Mouse (Mus musculus): Measurements from ENCODE around the gene Bcas1.

Bcas1 gene

DNA sequence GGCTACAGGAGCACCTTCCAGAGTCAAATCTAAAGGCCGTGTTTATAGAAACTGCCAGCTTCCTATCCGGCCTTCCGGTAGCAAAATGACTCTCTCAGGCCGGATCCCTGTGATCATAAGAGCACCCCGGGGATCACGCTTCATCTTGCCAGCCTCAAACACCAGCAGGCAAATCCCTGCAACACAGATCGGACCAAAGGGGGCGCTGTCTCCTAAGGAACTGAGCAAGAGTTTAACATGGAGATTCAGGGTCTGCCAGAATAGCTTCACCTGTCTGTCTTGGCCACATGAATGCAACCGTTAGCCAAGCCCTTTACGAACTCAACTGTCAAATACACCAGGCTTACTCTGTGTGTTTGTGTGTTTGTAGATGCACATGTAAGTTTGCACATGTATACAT, 8.9 kb downstream of the Bcas1 start:
- peak; percentile 17 for DNase-seq (ENCODE audit: low read depth, low spot score)

DNA sequence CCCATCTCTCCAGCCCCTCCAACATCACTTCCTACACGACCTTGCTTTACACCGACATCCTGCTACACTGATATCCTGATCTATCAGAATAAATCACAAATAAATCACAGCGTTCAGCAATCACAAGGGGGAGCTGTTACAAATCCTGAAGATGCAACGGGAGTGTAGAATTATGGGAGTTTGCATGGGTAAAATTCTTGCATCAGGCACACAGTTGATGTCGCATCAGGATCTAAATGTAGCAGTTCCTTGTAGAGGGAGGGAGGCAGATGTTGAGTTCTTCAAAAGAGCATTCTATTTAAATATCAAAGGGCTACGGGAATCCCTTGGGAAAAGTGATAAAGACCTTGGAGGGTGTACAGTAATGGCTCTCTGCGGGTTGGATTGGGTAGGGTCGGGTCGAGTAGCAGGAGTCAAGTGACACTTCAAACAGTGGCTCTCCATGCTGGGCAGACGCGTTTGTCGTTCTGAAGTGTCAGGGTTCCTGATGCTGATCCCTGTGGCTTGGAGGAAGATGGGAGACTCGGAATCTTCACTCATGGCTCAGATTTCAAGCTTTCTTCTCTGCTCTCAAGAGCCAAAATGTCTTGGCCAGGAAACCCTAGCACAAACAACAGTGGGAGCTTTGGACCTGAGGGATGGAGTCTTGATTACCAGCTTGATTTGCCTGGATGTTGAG, 16.0 kb downstream of the Bcas1 start:
- DNase-seq (ENCODE audit: low read depth, low spot score): no peak

DNA sequence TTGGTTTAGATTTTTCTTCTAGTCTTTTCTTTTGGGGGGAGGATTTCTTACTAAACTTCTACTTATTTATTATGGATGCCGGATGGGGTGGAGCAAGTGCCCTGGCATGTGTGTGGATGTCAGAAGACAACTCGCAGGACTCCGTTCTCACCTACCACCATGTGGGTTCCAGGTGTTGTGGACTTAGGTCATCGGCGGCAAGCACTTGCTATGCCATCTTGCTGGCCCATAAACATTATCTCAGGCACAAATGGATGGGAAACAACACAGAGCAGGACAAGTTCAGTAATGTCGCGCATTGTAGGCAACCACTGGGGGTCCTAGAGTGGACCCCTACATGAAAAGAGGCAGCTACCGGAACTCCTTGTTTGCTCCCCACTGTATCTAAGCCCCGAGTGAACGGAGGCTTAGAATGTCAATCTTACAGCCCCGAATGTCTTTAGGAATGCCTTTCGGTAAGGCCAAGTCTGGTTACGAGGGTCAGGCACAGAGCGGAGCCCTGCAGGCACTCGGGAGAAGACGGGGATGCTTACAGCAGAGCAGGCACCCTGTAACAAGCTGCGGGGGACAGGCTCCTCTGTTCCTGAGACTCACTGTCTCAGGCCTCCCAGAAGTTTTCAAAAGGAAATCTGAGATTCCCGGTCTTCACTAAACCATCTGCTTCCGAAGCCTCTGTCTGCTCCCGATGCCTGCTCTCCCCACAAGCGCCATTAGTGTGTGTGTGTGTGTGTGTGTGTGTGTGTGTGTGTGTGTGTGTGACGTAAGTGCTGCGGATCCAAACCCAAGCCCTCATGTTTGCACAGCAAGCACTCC, 16.8 kb downstream of the Bcas1 start:
- DNase-seq (ENCODE audit: low read depth, low spot score): no peak

DNA sequence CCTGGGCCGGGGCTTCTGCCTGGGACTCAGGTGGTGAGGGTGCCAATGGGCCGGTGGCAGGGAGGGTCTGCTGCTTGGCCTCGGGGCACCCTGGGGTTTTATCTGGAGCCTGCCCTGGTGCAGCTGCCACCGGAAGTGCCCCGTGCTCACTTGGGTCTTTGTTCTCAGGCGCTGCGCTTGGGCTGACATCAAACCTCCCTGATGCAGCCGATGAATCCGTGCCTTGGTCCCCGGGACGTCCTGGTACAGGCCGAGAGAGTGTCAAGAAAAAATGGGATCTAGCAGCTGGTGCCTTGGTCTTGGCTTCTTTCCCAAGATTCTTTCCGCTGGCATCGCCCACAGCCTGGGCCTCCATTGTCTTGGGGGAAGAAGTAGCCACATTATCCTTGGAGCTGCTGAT, 21.2 kb downstream of the Bcas1 start:
- DNase-seq (ENCODE audit: low read depth, low spot score): no peak

DNA sequence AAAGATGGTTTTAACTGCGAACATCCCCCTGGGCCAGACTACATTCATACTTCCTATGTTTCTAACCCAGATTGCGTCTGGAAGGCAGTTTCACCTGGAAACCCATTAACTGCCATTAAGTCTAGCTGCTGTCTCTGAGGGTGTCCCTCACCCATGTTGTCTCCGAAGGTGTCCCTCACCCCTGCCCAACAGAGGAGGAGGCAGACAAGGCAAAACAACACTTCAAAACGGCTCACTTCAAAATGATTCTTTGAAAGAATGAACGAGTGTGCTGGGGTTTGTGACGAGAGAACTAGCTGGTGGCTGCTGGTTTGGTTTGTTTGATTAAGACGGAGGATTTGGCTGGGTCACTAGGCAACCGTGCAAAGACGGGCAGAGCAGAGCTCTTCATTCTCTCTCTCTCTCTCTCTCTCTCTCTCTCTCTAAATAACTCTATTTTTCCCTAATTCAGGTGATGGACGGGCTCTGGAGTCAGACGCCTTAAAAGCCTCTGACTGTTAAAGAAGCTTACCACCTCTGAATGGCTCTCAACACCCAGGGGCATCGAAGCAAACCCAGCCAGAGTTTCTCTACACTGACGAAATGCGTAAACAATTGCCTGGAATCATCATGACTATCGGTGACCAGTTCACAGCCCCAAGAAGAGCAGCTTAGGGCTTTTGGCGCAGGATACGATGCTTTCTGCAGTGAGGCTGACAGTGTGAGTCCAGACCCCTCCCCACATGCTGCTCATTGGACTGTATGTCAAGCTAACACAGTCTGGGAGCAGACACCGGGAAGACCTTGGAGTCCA, 22.7 kb downstream of the Bcas1 start:
- no peak for DNase-seq (ENCODE audit: low read depth, low spot score)

DNA sequence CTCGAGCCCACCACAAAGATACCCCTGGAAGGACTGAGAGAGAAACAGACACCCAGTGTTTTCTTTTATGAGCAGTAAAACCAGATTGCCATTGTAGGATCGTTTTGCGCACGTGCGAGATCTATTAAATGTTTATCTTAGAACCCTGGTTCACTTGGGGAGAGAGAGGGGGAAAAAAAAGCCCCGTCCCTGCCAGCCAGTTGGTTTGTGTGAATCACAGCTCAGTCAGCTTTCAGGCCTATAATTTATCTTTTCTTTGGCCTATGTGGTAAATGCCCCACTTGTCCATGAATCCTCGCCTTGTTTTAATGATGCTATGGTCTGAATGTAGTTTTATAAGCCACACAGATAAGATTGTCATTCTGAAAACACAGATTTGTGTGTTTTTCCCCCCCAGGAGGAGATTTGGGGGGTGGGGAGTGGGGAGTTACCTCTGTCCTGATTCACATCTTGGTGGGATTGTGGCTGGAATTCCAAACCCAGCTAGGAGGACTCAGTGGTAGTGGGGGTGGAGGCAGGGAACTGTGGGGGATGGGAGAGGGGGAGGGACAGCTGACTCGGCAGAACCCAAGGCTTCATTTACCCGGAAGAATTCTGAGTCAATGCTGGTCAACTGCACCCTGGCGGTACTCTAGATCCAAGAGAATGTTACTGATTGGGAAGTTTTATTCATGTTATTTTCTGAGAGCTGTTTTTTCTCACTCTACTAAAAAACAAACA, 23.8 kb downstream of the Bcas1 start:
- no peak for DNase-seq (ENCODE audit: low read depth, low spot score)

DNA sequence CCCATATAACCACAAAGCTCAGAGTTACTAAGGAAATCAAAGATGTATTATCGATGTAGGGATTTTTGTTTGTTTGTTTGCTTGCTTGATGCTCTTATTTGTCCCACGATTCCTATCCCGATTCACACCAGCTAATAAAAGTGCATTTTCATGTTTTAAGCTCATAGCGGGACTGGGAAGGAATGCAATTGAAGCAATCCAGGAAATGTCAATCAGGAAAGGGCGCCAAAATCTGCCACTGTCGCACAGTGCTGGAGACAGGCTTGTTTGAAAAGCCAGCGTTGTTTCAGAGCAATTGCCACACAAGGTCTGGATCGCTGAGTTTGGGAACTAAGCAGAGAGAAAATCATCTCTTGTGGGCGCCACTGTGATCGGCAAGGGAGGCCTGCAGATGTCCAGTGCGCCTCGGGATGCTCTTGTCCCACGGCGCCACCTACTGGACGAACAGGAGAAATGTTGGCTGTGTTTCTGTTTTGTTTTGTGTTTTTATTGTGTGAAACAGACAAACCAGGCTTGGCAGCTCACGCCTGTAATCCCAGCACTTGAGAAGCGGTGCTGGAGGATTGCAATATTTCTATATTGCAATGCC, 26.3 kb downstream of the Bcas1 start:
- DNase-seq (ENCODE audit: low read depth, low spot score): peak; percentile 81

DNA sequence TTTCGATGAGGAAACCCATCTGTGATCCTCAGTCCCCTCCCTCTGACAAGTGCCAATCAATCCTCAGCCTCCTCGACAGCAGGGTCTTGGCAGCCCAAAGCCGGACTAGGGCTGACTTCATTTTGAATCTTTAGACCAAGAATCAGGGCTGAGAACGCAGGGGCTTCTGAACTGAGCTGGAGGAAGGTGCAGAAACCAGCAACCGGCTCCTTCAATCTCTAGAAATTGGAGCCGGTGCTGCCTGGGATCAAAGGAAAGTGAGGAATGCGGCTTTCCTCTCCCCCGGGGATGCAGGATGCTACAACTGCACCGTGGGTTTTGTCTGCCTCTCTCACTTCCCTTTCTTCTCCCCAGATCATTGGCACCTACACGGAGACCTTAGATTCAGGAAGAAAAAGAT, 27.0 kb downstream of the Bcas1 start:
- no peak for DNase-seq (ENCODE audit: low read depth, low spot score)

DNA sequence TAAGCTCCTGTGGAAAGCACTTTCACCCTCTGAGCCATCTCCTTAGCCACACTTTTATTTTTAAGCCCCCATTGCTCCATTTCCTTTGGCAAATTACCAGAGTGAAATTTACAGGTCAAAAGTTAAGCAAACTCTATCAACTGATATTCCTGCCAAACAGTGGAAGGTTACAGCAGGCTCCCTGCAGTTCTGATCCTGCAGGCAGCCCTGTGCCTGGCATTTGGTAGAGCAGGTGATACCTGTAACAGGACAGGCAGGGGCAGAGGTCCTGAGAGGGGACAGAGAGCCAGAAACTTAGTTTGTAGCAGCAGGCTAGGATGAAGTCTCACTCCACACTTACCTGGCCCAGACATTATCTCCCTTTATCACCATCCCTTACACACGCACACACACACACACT, 35.7 kb downstream of the Bcas1 start:
- no peak for DNase-seq (ENCODE audit: low read depth, low spot score)

DNA sequence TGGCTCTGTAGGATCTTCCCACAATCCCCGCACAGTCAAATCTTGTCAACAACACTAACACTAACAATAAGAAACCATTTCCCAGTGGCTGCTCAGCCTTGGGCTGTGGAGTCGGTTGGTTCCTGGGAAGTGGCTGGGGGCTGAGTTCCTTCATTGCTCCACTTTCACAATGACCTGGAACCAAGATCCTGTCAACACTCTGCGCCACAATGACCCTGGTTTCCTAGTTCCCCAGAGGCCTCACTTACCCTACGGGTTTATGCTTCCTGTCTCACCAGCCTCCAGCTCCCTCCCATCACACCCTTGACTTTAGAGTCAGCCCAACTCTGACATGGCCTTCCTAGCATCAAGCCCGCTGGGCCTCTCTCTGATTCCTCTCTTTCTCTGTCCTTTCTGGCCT, 39.3 kb downstream of the Bcas1 start:
- no peak for DNase-seq (ENCODE audit: low read depth, low spot score)

DNA sequence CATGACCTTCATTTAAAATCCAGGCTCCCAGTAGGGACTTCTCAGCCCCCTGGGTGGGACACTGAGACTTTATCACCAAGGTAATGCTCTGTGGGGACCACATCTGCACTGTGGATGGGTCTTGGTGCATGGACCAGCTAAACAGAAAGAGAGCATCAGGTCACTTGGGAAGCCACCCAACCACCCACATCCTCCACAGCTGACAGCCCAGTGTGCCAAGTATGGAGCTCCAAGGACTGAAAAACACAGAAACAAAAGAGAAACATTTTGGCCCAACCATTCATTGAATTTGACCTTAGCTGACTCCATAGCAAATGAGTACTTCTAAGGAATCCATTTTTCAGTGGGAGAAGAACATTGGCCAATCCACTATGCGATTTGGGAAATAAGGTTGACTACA, 42.1 kb downstream of the Bcas1 start:
- DNase-seq (ENCODE audit: low read depth, low spot score): no peak

DNA sequence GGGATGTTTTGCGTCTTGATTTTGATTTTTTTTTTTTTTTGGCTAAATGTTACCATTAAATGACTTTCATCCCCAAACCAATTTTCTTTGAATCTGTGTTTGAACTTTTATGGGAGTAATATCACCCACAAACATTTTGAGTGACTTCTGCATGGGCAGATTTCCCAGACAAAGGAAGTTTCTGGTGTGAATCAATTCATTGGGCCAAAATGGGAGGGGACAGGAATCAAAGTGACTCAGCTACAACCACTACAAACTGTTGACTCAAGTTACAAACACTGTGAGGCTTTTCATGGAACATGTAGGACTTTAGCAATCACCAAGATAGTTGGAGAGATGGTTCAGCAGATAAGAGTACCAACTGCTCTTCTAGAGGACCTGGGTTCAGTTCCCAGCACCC, 42.9 kb downstream of the Bcas1 start:
- no peak for DNase-seq (ENCODE audit: low read depth, low spot score)

DNA sequence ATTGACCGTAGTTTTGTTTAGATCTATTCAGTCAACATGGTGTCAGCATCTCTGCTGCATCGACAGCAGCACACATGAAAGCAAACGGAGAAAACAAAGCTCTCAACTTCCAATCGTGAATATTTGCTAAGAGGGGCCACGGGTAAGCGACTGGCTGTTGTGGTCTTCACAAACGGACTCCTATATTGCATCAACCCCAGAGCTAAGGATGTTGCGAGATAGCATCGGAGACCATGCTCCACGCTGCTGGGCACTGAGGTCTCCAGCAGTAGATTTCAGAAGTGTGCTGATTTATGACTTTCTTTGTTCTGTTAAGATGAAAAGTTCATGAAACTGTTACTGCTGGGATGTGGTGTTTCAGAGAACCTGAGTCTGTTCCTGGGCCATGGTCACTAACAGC, 54.3 kb downstream of the Bcas1 start:
- no peak for DNase-seq (ENCODE audit: low read depth, low spot score)

DNA sequence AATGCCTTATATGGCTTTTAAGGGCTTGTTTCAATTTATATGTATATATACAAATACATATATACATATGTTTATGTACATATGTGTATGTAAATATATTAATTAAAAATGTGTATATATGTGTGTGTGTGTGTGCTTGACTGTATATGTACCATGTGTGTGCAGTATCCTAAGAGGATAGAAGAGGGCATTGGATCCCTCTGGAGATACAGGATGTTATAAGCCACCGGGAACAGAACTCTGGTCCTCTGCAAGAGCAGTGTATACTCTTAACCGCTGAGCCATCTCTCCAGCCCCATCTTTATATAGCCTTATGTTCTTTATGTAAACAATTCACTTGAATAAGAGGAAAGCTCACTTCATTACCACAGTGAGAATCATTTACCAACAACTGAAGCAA, 62.0 kb downstream of the Bcas1 start:
- DNase-seq (ENCODE audit: low read depth, low spot score): no peak

DNA sequence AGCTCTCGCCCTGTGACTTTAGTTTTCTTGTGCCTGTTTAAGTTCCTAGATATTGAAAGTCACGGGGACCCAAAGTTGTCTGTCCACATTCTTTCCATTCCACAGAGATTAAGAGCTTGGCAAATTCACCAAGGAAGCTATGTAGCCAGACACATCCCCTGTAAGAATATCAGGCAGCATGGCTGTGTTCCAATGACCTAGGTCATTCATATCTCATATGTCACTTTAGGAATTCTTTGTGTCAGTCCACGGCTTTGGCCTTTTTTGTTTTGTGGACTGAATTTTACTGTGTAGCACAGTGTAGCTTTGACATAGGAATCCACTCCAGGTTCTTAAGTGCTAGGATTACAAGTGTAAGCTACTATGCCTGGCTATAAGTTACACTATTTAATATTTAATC, 62.4 kb downstream of the Bcas1 start:
- DNase-seq (ENCODE audit: low read depth, low spot score): no peak

DNA sequence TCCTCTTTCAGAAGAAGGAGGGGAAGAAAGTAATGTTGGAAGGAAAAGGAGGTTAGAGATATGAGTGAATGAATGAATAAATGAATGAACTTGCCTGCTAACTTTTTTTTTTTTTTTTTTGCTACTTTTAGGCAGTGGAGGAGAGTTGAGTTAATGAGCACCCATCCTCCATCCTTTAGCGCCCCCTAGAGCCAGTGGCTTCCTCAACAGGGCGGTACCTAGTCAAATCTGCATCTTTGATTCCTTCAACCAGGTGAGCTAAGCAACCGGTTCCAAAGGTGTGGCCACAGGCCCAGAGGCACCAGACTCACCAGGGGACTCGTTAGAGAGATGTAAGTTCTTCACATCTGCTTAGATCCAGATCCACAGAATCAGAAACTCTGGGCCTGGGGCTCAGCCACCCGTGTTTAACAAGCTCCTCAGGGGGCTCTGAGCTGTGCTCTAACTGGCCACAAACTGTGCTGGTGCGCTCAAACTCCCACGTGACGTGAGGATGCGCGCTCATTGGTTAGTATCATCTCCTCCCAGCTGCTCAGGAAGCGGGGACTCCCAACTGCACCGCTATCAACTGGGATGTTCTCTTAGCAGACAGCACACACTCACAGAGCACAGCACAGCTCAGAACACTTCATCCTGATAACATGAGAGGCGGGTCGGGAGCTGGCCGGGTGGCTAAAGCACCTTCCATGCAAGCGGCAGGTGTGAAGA, 70.8 kb downstream of the Bcas1 start:
- DNase-seq (ENCODE audit: low read depth, low spot score): peak; percentile 66

DNA sequence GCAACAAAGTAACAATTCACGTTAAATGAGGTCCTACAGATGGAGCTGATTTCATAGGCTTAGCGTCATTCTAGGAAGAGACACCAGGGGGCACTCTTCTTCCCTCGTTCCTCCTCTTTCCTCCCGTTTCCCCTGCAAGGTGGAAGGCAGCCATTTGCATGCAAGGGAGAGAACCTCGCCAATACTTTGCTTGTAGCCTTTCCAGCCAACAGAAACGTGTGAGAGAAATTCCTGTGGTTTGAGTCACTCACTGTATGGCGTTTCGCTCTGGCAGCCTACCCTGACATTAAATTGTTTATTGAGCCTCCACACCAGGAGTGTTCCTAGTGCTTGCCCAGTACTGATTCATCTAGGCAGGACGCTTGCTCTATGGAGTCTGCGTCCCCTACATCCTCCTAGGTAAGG, 72.7 kb downstream of the Bcas1 start:
- DNase-seq (ENCODE audit: low read depth, low spot score): peak; percentile 75

DNA sequence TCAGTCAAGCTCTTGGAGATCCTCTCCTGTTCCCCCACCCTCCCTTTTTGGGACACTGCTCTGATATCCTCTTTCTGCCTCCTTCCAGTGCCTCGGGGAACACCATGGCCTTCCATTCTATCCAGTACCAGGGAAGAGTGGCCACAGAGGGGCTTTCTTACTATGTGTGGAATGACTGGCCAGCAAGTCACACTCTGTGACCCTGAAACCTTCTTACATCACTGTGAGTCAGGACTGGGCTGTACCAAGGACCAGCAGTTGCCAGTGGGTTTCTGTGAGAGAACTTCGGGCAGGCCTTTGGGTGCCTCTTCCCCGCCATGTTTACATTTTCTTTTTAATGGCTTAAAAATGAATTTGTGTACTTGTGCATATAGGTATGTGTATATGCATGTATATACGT, 75.4 kb downstream of the Bcas1 start:
- no peak for DNase-seq (ENCODE audit: low read depth, low spot score)

DNA sequence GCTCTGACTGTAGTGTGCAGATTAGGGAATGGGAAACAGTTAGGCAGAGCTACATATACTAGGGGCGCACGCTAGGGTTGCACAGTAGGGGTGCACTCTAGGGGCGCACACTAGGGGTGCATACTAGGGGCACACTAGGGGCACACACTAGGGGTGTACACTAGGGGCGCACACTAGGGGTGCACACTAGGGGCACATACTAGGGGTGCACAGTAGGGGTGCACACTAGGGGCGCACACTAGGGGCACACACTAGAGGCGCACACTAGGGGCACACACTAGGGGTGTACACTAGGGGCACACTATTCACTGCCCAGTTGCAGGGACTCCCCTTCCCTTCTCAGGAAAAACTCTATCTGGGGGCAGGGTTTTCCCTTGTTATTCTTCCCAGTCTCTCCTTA, 75.8 kb downstream of the Bcas1 start:
- DNase-seq (ENCODE audit: low read depth, low spot score): no peak

DNA sequence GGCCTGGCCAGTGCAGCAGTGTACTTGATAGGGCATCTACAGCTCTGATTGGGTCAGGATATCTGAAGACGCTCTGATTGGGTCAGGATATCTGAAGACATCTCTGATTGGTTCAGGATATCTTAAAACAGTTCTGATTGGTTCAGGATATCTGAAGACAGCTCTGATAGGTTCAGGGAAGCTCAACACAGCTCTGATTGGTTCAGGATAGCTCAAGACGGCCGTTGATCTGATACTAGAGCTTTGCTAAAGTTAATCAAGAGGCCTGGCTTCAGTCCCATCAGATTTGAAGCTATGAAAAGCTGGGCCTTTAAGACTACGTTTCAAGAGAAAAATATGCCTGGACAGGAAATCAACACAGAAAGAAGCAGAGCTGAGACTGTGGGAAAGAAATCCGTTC, 77.9 kb downstream of the Bcas1 start:
- peak; percentile 62 for DNase-seq (ENCODE audit: low read depth, low spot score)

DNA sequence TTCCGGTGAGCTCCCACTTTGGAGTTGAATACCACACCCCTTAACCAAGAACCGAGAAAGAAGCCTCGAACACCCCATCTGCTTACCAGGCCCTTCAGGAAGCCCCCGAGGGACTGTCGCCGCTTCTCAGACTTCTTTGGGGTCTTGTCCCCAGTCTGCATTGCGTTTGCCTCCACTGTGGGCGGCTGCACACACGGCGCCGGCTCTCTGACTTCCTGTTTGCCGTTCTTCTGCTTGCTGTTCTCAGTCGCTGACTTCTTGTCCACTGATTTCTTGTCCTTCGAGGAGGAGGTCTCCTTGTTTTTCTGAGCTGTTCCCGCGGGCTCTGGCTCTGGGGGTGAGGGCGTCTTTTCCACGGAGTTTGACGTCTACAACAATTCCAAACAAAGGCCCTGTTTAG, 78.5 kb downstream of the Bcas1 start:
- peak; percentile 54 for DNase-seq (ENCODE audit: low read depth, low spot score)
